Mouse (Mus musculus) embryo, embryonic 10.5 days (tissue): Measurements from ENCODE around the gene Traf3ip3.
A peak's percentile ranks its signal among the peaks of the same experiment; 100 is the strongest.

Experiments
- DNase-seq: peaks from one replicate; pipeline ENCODE4 v3.0.0-alpha.2; 2015; ENCODE audit warnings: low spot score

The Traf3ip3 gene

GRCm38 (mm10) chr1:193205431-193205830, 3.9 kb upstream of the Traf3ip3 start:
- no peak for DNase-seq

GRCm38 (mm10) chr1:193203821-193204220, 2.3 kb upstream of the Traf3ip3 start:
- DNase-seq = no peak

GRCm38 (mm10) chr1:193200640-193201382, 692 bp downstream of the Traf3ip3 start:
- DNase-seq = no peak

GRCm38 (mm10) chr1:193198312-193198711, 3.2 kb downstream of the Traf3ip3 start:
- no peak for DNase-seq

- no peak for DNase-seq
These were observed 3.9 kb downstream of the Traf3ip3 start for GRCm38 (mm10) chr1:193197494-193198205.

- no peak for DNase-seq
These were observed 6.2 kb downstream of the Traf3ip3 start for GRCm38 (mm10) chr1:193195169-193195810.

- no peak for DNase-seq
These were observed 6.9 kb downstream of the Traf3ip3 start for GRCm38 (mm10) chr1:193194416-193195140.

GRCm38 (mm10) chr1:193191675-193192283, 9.7 kb downstream of the Traf3ip3 start:
- DNase-seq = no peak

- DNase-seq = no peak
These were observed 11.7 kb downstream of the Traf3ip3 start for GRCm38 (mm10) chr1:193189771-193190170.

GRCm38 (mm10) chr1:193189151-193189621, 12.3 kb downstream of the Traf3ip3 start:
- DNase-seq = peak; percentile 66

- no peak for DNase-seq
These were observed 13.2 kb downstream of the Traf3ip3 start for GRCm38 (mm10) chr1:193188257-193188656.

GRCm38 (mm10) chr1:193181104-193181503, 20.4 kb downstream of the Traf3ip3 start:
- DNase-seq = no peak

GRCm38 (mm10) chr1:193174143-193174733, 27.3 kb downstream of the Traf3ip3 start:
- no peak for DNase-seq

GRCm38 (mm10) chr1:193173810-193174129, 27.7 kb downstream of the Traf3ip3 start:
- no peak for DNase-seq

- peak; percentile 99 for DNase-seq
These were observed 28.3 kb downstream of the Traf3ip3 start for GRCm38 (mm10) chr1:193172991-193173809.

- DNase-seq = no peak
These were observed 31.6 kb downstream of the Traf3ip3 start for GRCm38 (mm10) chr1:193169856-193170255.

GRCm38 (mm10) chr1:193169228-193169627, 32.3 kb downstream of the Traf3ip3 start:
- no peak for DNase-seq

GRCm38 (mm10) chr1:193167746-193168145, 33.8 kb downstream of the Traf3ip3 start, which contains the start of gene A130010J15Rik:
TSS of gene A130010J15Rik (plus strand) at chr1:193168046.
- DNase-seq = no peak

GRCm38 (mm10) chr1:193160317-193161032, 41.0 kb downstream of the Traf3ip3 start:
- peak; percentile 77 for DNase-seq

GRCm38 (mm10) chr1:193159613-193160012, 41.9 kb downstream of the Traf3ip3 start:
- DNase-seq = no peak
